Mouse (Mus musculus) liver, postnatal 0 days (tissue): ENCODE measurements around the gene Rgs14. TPM values are rescaled to one million over a fixed set of nuclear protein-coding genes. Genes with fewer than 3 reads are reported as not detected.

ENCODE experiments used
- ATAC-seq: fragments of 200-750 bp; cut with Nextera tagmentation; 2 replicates; pipeline ENCODE4 v1.8.0; 2017; ENCODE audit warnings: mild to moderate bottlenecking, moderate library complexity
- DNase-seq: peaks from one replicate; pipeline ENCODE4 v3.0.0-alpha.2; 2016
- H3K27ac ChIP-seq: fragments of 300-500 bp; sonication (generic); 2 replicates; pipeline ENCODE4 v1.5.1; 2014; ENCODE audit warnings: antibody characterized with exemption, moderate library complexity, mild to moderate bottlenecking, low read depth
- H3K27me3 ChIP-seq: fragments of 300-500 bp; sonication (generic); 2 replicates; pipeline ENCODE4 v1.6.1; 2014; ENCODE audit warnings: low read length, control low read depth, mixed read lengths; ENCODE audit not compliant: insufficient read depth
- H3K36me3 ChIP-seq: fragments of 300-500 bp; sonication (generic); replicated peaks from 2 replicates; pipeline ENCODE4 v1.6.1; 2014; ENCODE audit warnings: mild to moderate bottlenecking, control low read depth, low read length, moderate library complexity, mixed read lengths; ENCODE audit not compliant: insufficient read depth
- H3K4me1 ChIP-seq: fragments of 300-500 bp; sonication (generic); 2 replicates; pipeline ENCODE4 v1.6.1; 2014; ENCODE audit warnings: antibody characterized with exemption, mild to moderate bottlenecking, control low read depth; ENCODE audit not compliant: insufficient read depth
- H3K4me2 ChIP-seq: fragments of 300-500 bp; sonication (generic); 2 replicates; pipeline ENCODE4 v1.6.1; 2014; ENCODE audit warnings: low read depth, mild to moderate bottlenecking, low read length, moderate library complexity, mixed read lengths
- H3K4me3 ChIP-seq: fragments of 300-500 bp; sonication (generic); 2 replicates; pipeline ENCODE4 v1.5.1; 2014; ENCODE audit warnings: low read depth, low read length
- H3K9ac ChIP-seq: fragments of 300-500 bp; sonication (generic); replicated peaks from 2 replicates; pipeline ENCODE4 v1.6.1; 2014; ENCODE audit warnings: mild to moderate bottlenecking, moderate library complexity
- H3K9me3 ChIP-seq: fragments of 300-500 bp; sonication (generic); 2 replicates; pipeline ENCODE4 v1.6.1; 2016; ENCODE audit warnings: mild to moderate bottlenecking, control low read depth, low read length, mixed read lengths
- CTCF ChIP-seq: sonication (generic); IDR thresholded peaks from 2 replicates; pipeline ENCODE4 v1.5.1; 2016; ENCODE audit warnings: antibody characterized with exemption, low read depth
- EP300 ChIP-seq: IDR thresholded peaks from 2 replicates; pipeline ENCODE4 v1.6.1; 2016; ENCODE audit warnings: antibody characterized with exemption, low read depth, mild to moderate bottlenecking
- WGBS: fragments of 180-500 bp; shearing (Covaris S2); extraction: QIAGEN DNeasy Blood & Tissue Kit; methylation state at CpG from one replicate; pipeline ENCODE4 v1.1.7; 2014; ENCODE audit not compliant: insufficient replicate concordance; 5-methylcytosine and 5-hydroxymethylcytosine counted together
- polyA plus RNA-seq: library from polyadenylated mRNA; unstranded; fragments of >200 nt; fragmentation: Nextera tagmentation; extraction: Ambion mirVana; gene quantifications from 2 replicates; pipeline ENCODE4 v1.2.1, GENCODE M21; 2015

Gene Rgs14
- polyA plus RNA-seq, 1 experiment from 2014 or later: 3.1 TPM

DNA sequence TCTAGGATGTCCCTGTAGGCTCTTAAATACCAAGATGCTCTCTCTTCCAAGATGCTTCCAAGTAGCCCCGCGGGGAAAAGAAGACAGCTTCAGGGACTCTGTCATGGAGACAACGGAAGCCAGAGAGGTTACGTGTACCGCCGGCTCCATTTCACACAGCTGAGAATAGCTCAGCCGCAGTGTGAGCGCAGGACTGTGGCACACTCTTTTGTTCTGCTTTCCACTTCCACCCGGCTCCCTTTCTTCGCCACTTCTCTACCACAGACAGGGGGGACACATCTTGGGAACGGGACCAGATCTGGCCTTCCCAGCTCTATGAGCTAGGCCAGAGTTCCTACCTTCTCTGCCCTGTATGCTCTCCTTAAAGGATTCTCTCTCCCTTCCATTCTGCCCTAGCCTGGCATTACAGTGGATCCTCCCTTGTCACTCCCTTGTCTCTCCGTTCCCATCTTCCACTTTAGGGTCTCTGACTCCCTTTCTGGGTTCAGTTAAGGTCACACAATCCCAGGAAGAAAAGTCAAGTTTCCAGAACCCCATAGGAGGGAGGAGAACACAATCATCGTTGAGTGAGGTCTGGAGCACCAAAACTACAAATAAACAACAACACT, 36.4 kb downstream of the Rgs14 start:
- TF ChIP-seq CTCF (no peak), EP300 (0 out of 2 replicates have a peak, but pooled peaks have one; percentile 8)
- H3K27me3 ChIP-seq: peaks cover 28% of the 10 kb centered on the region
- H3K9me3 ChIP-seq: no peaks in the 10 kb centered on the region
- no peaks in the 10 kb centered on the region for H3K36me3 ChIP-seq
- DNase-seq: peak; percentile 39
- peaks cover 2% of the 10 kb centered on the region; the same call in 1 of the 2 replicates for H3K4me1 ChIP-seq
- H3K9ac ChIP-seq: no peak overlapping the region
- no peak overlapping the region for H3K4me3 ChIP-seq
- 0 out of 2 replicates have a peak overlapping the region, but pooled peaks have one; percentile 19 for H3K27ac ChIP-seq
- 31% methylated on average over 13 of the region's 13 CpGs for WGBS
- peak overlapping the region; percentile 19; the same call in 1 of the 2 replicates for H3K4me2 ChIP-seq
- peak; percentile 50 for ATAC-seq

- no peak overlapping the region for H3K4me2 ChIP-seq
- no peak overlapping the region for H3K9ac ChIP-seq
- no peaks in the 10 kb centered on the region for H3K36me3 ChIP-seq
- 73% methylated on average over 4 of the region's 4 CpGs for WGBS
- peaks cover 31% of the 10 kb centered on the region for H3K27me3 ChIP-seq
- no peak overlapping the region for H3K4me3 ChIP-seq
- peaks cover 2% of the 10 kb centered on the region; the same call in 1 of the 2 replicates for H3K4me1 ChIP-seq
- DNase-seq (no peak), ATAC-seq (no peak)
- no peak overlapping the region for H3K27ac ChIP-seq
- TF ChIP-seq CTCF (no peak), EP300 (no peak)
- H3K9me3 ChIP-seq: no peaks in the 10 kb centered on the region
Measured at GRCm38 (mm10) chr13:55407341-55407740, 37.8 kb downstream of the Rgs14 start.

- H3K27me3 ChIP-seq: peaks cover 31% of the 10 kb centered on the region
Measured at GRCm38 (mm10) chr13:55408546-55409120, 39.1 kb downstream of the Rgs14 start.

GRCm38 (mm10) chr13:55411826-55412225, 42.3 kb downstream of the Rgs14 start:
- TF ChIP-seq CTCF: no peak
- TF ChIP-seq EP300: no peak
- Histone ChIP-seq H3K9me3 (no peaks in the 10 kb centered on the region), H3K4me1 (no peaks in the 10 kb centered on the region; the same call in 1 of the 2 replicates), H3K27ac (no peak overlapping the region), H3K4me2 (no peak overlapping the region), H3K4me3 (no peak overlapping the region), H3K36me3 (no peaks in the 10 kb centered on the region), H3K27me3 (peaks cover 33% of the 10 kb centered on the region), H3K9ac (no peak overlapping the region)
- DNase-seq: no peak
- ATAC-seq: no peak
- 65% methylated on average over 7 of the region's 7 CpGs for WGBS

More at GRCm38 (mm10) chr13:55408546-55409120, 39.1 kb downstream of the Rgs14 start:
- no peak for DNase-seq
- no peak overlapping the region for H3K27ac ChIP-seq
- TF ChIP-seq EP300 (no peak), CTCF (no peak)
- no peaks in the 10 kb centered on the region for H3K9me3 ChIP-seq
- ATAC-seq: no peak
- no peak overlapping the region for H3K4me2 ChIP-seq
- no peak overlapping the region for H3K4me3 ChIP-seq
- H3K36me3 ChIP-seq: no peaks in the 10 kb centered on the region
- H3K9ac ChIP-seq: no peak overlapping the region
- peaks cover 2% of the 10 kb centered on the region for H3K4me1 ChIP-seq
- WGBS: 79% methylated on average over 19 of the region's 19 CpGs

- ATAC-seq: no peak; the same call in 1 of the 2 replicates
- no peaks in the 10 kb centered on the region for H3K9me3 ChIP-seq
- H3K4me3 ChIP-seq: no peak overlapping the region
- no peaks in the 10 kb centered on the region; the same call in none of the 2 replicates for H3K4me1 ChIP-seq
- H3K9ac ChIP-seq: no peak overlapping the region
- H3K4me2 ChIP-seq: no peak overlapping the region
- no peak overlapping the region for H3K27ac ChIP-seq
- H3K36me3 ChIP-seq: no peaks in the 10 kb centered on the region
- no peak for TF ChIP-seq EP300
- peak; percentile 29 for TF ChIP-seq CTCF
- peaks cover 32% of the 10 kb centered on the region for H3K27me3 ChIP-seq
- no peak for DNase-seq
- WGBS: 71% methylated on average over 13 of the region's 13 CpGs
Measured at GRCm38 (mm10) chr13:55412643-55413307, 43.2 kb downstream of the Rgs14 start.

GRCm38 (mm10) chr13:55413333-55413732, 43.8 kb downstream of the Rgs14 start:
- peak; percentile 45 for ATAC-seq
- H3K36me3 ChIP-seq: no peaks in the 10 kb centered on the region
- H3K9me3 ChIP-seq: no peaks in the 10 kb centered on the region
- no peak overlapping the region for H3K9ac ChIP-seq
- no peak overlapping the region for H3K27ac ChIP-seq
- H3K27me3 ChIP-seq: peaks cover 37% of the 10 kb centered on the region
- no peak overlapping the region for H3K4me2 ChIP-seq
- DNase-seq: peak; percentile 51
- H3K4me1 ChIP-seq: peaks cover 3% of the 10 kb centered on the region
- H3K4me3 ChIP-seq: no peak overlapping the region
- WGBS: 40% methylated on average over 12 of the region's 12 CpGs
- no peak for TF ChIP-seq CTCF
- TF ChIP-seq EP300: no peak
